Comparison of ENCODE assay signal across 22 mouse cellular contexts in the genomic region with DNA sequence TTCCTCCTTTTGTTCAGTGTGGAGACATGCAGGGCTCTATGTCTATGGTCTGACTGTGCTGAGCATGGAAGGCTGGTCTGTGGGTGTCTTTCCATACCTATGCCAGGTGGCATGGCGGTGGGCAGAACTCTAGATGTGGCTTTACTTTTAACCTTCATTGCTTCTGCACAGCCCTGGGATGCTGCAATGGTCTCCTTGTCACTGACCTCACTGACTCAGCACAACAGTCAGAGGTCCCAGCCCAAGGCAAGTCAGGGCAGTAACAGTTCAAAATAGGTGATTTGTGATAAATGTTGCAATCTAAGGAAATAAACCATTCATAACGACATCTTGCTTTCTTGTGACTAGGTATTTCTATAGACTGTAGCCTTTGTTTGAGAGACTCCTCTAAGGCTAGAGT. TPM values are rescaled to one million over a fixed set of nuclear protein-coding genes. Genes with fewer than 3 reads are reported as not detected.
"Had no signal": no experiment of that assay in that cellular context is flagged by ENCODE, and none has a peak within 500 bp of the region (broad histone marks: within the 10 kb centered on the region; RNA-seq: fewer than 3 reads in every experiment).

No protein-coding gene starts in this region.

- DNase-seq: gastrocnemius, adult 2 months; gastrocnemius, postnatal 10 days; gastrocnemius, postnatal 36 days; heart, adult 18-20 months; heart, postnatal 10 days; heart, postnatal 36 days; kidney, adult 11 months; kidney, adult 2 months; kidney, adult 9 months; kidney, postnatal 14 days; kidney, postnatal 4 days; liver; liver, embryonic 13.5 days; liver, postnatal 0 days had no signal

RNA-seq across cellular contexts. Expression of a gene that starts 21.3 kb away (rescaled TPM):
- total RNA-seq: gastrocnemius, adult 2 months; gastrocnemius, postnatal 10 days; gastrocnemius, postnatal 36 days; heart, adult 8-10 months; heart, postnatal 10 days; heart, postnatal 36 days; hindbrain, postnatal 0 days; layer of hippocampus, adult 2 months; layer of hippocampus, postnatal 10 days; layer of hippocampus, postnatal 25 days; left cerebral cortex, adult 2 months; left cerebral cortex, postnatal 14 days; left cerebral cortex, postnatal 36 days had no signal
